Mouse (Mus musculus) embryonic facial prominence, embryonic 13.5 days (tissue): Measurements from ENCODE around the gene 4930415O20Rik. TPM values are rescaled to one million over a fixed set of nuclear protein-coding genes. Genes with fewer than 3 reads are reported as not detected.

Experiments used
- ATAC-seq: fragments of 200-750 bp; cut with Nextera tagmentation; 2 replicates; pipeline ENCODE4 v1.8.0; 2017; ENCODE audit warnings: low read depth; ENCODE audit not compliant: insufficient number of reproducible peaks, insufficient read depth, low FRiP score, low TSS enrichment
- H3K27ac ChIP-seq: fragments of 300-500 bp; sonication (generic); 2 replicates; pipeline ENCODE4 v1.5.1; 2015; ENCODE audit warnings: moderate library complexity, mild to moderate bottlenecking, inconsistent platforms
- H3K27me3 ChIP-seq: fragments of 300-500 bp; sonication (generic); 2 replicates; pipeline ENCODE4 v1.6.1; 2015; ENCODE audit warnings: mild to moderate bottlenecking, inconsistent platforms
- H3K36me3 ChIP-seq: fragments of 300-500 bp; sonication (generic); 2 replicates; pipeline ENCODE4 v1.6.1; 2015; ENCODE audit warnings: mild to moderate bottlenecking, inconsistent platforms
- H3K4me1 ChIP-seq: fragments of 300-500 bp; sonication (generic); 2 replicates; pipeline ENCODE4 v1.6.1; 2015; ENCODE audit warnings: inconsistent platforms
- H3K4me2 ChIP-seq: fragments of 300-500 bp; sonication (generic); 2 replicates; pipeline ENCODE4 v1.6.1; 2015; ENCODE audit warnings: moderate library complexity, mild to moderate bottlenecking, inconsistent platforms
- H3K4me3 ChIP-seq: fragments of 300-500 bp; sonication (generic); 2 replicates; pipeline ENCODE4 v1.5.1; 2015; ENCODE audit warnings: mild to moderate bottlenecking, inconsistent platforms
- H3K9ac ChIP-seq: fragments of 300-500 bp; sonication (generic); 2 replicates; pipeline ENCODE4 v1.6.1; 2015; ENCODE audit warnings: mild to moderate bottlenecking, inconsistent platforms
- H3K9me3 ChIP-seq: fragments of 300-500 bp; sonication (generic); 2 replicates; pipeline ENCODE4 v1.6.1; 2016; ENCODE audit warnings: inconsistent platforms
- WGBS: fragments of 180-500 bp; shearing (Covaris S2); methylation state at CpG from one replicate; pipeline ENCODE4 v1.1.7; 2015; ENCODE audit warnings: mixed read lengths; 5-methylcytosine and 5-hydroxymethylcytosine counted together
- polyA plus RNA-seq: library from polyadenylated mRNA; unstranded; fragments of >200 nt; fragmentation: Nextera tagmentation; extraction: Ambion mirVana; gene quantifications from 2 replicates; pipeline ENCODE4 v1.2.1, GENCODE M21; 2015

The 4930415O20Rik gene
- not detected in 2 replicates for polyA plus RNA-seq

- no peak for ATAC-seq
- no peak within 1 kb of the TSS for H3K27ac ChIP-seq
- 85% methylated on average over 10 of the region's 10 CpGs for WGBS
- no peaks in the 10 kb centered on the region for H3K36me3 ChIP-seq
- H3K27me3 ChIP-seq: no peaks in the 10 kb centered on the region
- H3K4me1 ChIP-seq: peaks cover 12% of the 10 kb centered on the region
- no peak within 1 kb of the TSS for H3K4me2 ChIP-seq
- no peak within 1 kb of the TSS for H3K9ac ChIP-seq
- H3K4me3 ChIP-seq: no peak within 1 kb of the TSS
- no peaks in the 10 kb centered on the region for H3K9me3 ChIP-seq
Measured at GRCm38 (mm10) chr15:98570873-98571538, at the start of gene 4930415O20Rik, which contains the start of gene Ccnt1. TSS of gene 4930415O20Rik (plus strand) at chr15:98571004. TSS of gene Ccnt1 (minus strand) at chr15:98570923.

DNA sequence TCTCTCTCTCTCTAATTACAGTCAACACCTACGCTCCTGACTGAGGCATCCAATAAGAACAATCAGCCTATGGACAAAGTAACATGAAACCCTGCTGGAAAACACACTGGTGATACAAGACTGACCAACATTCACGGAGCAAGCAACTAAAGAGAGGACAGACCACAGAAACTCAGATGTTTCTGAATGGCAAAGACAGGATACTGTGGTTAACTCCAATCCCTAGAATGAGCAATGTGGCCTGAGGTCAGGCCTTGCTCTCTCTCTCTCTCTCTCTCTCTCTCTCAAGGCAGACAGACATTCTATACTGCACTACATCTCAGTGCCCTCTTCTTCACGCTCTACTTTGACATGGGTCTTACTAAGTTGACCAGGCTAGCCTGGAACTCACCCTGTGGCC lies 49.6 kb upstream of the 4930415O20Rik start:
- Histone ChIP-seq H3K9me3 (no peaks in the 10 kb centered on the region), H3K36me3 (peaks cover 77% of the 10 kb centered on the region)
- no peak for ATAC-seq

DNA sequence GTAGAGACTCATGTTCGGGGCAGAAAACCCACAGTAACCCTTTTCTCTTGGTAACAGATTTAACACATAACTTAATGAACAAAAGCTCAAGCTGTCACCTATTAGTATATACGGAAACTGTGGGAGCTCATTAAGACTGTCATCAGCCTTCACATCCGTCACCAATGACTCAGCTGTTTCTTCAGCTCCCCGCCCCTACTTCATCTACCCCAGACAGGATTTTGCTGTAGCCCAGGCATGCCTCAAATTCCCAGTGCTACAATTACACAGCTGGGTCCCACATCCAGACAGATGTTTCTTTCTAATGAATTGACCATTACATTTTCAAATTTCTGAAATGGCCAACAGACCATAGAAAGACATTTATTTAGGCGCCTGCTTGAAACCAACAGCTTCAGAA lies 44.7 kb upstream of the 4930415O20Rik start:
- H3K36me3 ChIP-seq: peaks cover 95% of the 10 kb centered on the region
- WGBS: 75% methylated on average over 5 of the region's 5 CpGs

More for the DNA sequence above, 49.6 kb upstream of the 4930415O20Rik start:
- H3K9ac ChIP-seq: no peak overlapping the region
- H3K4me1 ChIP-seq: no peaks in the 10 kb centered on the region
- 89% methylated on average over 3 of the region's 3 CpGs for WGBS
- no peak overlapping the region for H3K27ac ChIP-seq
- H3K4me2 ChIP-seq: no peak overlapping the region
- H3K27me3 ChIP-seq: no peaks in the 10 kb centered on the region
- H3K4me3 ChIP-seq: no peak overlapping the region

DNA sequence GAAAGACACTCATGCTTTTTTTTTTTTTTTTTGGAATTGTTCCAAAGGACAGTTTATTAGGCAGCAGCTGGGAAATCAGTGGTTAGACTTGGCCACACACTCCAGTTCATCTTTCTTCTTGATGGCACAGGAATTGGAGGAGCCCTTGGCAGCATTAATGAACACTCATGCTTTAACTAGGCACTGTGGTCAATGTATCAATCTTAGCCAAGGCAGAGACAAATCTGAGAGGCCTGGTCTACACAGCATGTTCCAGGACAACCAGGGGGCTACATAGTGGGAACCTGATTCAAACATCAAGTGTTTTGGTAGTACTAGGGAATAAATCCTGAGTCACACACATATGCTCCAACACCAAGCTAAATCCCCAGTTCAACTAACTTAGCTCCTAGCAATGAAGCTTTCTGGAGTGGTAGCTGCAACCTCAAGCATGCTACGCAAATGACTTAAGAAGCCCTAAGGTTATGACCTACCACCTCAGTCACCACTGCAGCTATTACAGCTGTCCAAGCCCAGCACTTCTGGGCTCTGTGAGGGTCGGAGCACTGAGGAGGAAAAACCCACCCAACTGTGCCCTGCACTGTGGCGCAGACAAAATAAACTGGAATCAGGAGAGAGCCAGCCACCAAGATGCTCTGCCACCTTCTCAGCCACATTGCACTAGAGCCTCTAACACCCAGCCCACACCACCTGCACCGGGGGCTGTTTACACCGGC lies 43.6 kb upstream of the 4930415O20Rik start:
- no peak overlapping the region for H3K4me3 ChIP-seq
- peaks cover 1% of the 10 kb centered on the region for H3K4me1 ChIP-seq
- no peak overlapping the region for H3K9ac ChIP-seq
- ATAC-seq: no peak
- H3K27me3 ChIP-seq: no peaks in the 10 kb centered on the region
- no peak overlapping the region for H3K27ac ChIP-seq
- H3K4me2 ChIP-seq: no peak overlapping the region
- no peaks in the 10 kb centered on the region for H3K9me3 ChIP-seq
- 95% methylated on average over 5 of the region's 5 CpGs for WGBS
- peaks cover 93% of the 10 kb centered on the region for H3K36me3 ChIP-seq

More for the DNA sequence above, 44.7 kb upstream of the 4930415O20Rik start:
- Histone ChIP-seq H3K4me1 (no peaks in the 10 kb centered on the region), H3K27me3 (no peaks in the 10 kb centered on the region), H3K27ac (no peak overlapping the region), H3K9me3 (no peaks in the 10 kb centered on the region), H3K4me3 (no peak overlapping the region), H3K4me2 (no peak overlapping the region), H3K9ac (no peak overlapping the region)
- ATAC-seq: no peak

- Histone ChIP-seq H3K9me3 (no peaks in the 10 kb centered on the region), H3K27ac (no peak overlapping the region), H3K4me1 (peaks cover 9% of the 10 kb centered on the region), H3K36me3 (peaks cover 86% of the 10 kb centered on the region), H3K4me2 (no peak overlapping the region), H3K4me3 (no peak overlapping the region), H3K9ac (no peak overlapping the region), H3K27me3 (no peaks in the 10 kb centered on the region)
- no peak for ATAC-seq
- WGBS: 88% methylated on average over 5 of the region's 5 CpGs
Measured at GRCm38 (mm10) chr15:98528066-98528563, 42.7 kb upstream of the 4930415O20Rik start.

DNA sequence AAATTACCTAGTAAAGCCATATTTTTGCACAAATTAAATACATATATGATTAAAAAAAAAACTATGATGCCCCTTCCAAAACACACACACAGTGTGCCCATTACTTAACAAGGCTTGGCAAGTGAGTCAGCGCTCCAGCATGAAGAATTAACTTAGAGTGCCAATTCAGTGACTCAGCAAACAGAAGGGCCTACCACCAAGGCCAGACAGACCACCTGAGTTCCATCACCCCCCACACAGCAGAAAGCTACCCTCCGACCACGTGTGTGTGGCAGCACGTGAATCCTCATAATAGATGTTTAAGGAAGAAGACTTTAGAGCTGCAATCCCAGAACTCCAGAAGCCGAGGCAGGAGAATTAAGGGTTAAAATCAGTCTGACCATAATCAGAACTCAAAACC lies 38.5 kb upstream of the 4930415O20Rik start:
- ATAC-seq: no peak

GRCm38 (mm10) chr15:98533035-98533531 lies 37.7 kb upstream of the 4930415O20Rik start:
- no peaks in the 10 kb centered on the region for H3K9me3 ChIP-seq
- H3K27me3 ChIP-seq: no peaks in the 10 kb centered on the region
- under 1% methylated on average over 18 of the region's 18 CpGs for WGBS
- peaks cover 42% of the 10 kb centered on the region for H3K36me3 ChIP-seq
- ATAC-seq: no peak
- peak overlapping the region; percentile 77 for H3K9ac ChIP-seq
- H3K4me1 ChIP-seq: peaks cover 9% of the 10 kb centered on the region
- H3K4me3 ChIP-seq: peak overlapping the region; percentile 86
- 0 out of 2 replicates have a peak overlapping the region, but pooled peaks have one; percentile 22 for H3K27ac ChIP-seq
- peak overlapping the region; percentile 90 for H3K4me2 ChIP-seq

More for the DNA sequence above, 38.5 kb upstream of the 4930415O20Rik start:
- Histone ChIP-seq H3K36me3 (peaks cover 49% of the 10 kb centered on the region), H3K27ac (no peak overlapping the region), H3K4me1 (peaks cover 9% of the 10 kb centered on the region), H3K27me3 (no peaks in the 10 kb centered on the region), H3K4me3 (peak overlapping the region; percentile 86), H3K9ac (peak overlapping the region; percentile 77), H3K4me2 (peak overlapping the region; percentile 90), H3K9me3 (no peaks in the 10 kb centered on the region)
- 29% methylated on average over 5 of the region's 5 CpGs for WGBS

- H3K4me1 ChIP-seq: peaks cover 9% of the 10 kb centered on the region
- peak; percentile 100 for ATAC-seq
- under 1% methylated on average over 68 of the region's 70 CpGs for WGBS
- H3K4me2 ChIP-seq: peak within 1 kb of the TSS; percentile 90
- peak within 1 kb of the TSS; percentile 86 for H3K4me3 ChIP-seq
- H3K36me3 ChIP-seq: peaks cover 38% of the 10 kb centered on the region
- H3K27ac ChIP-seq: peak within 1 kb of the TSS; percentile 96
- no peaks in the 10 kb centered on the region for H3K9me3 ChIP-seq
- peak within 1 kb of the TSS; percentile 77 for H3K9ac ChIP-seq
- H3K27me3 ChIP-seq: no peaks in the 10 kb centered on the region
Measured at GRCm38 (mm10) chr15:98533881-98534627, 36.8 kb upstream of the 4930415O20Rik start, which contains the start of gene Kansl2. TSS of gene Kansl2 (minus strand) at chr15:98534264.

GRCm38 (mm10) chr15:98535921-98536320 lies 34.9 kb upstream of the 4930415O20Rik start:
- 90% methylated on average over 4 of the region's 4 CpGs for WGBS
- Histone ChIP-seq H3K27ac (no peak overlapping the region), H3K9me3 (no peaks in the 10 kb centered on the region), H3K4me1 (peaks cover 9% of the 10 kb centered on the region), H3K27me3 (no peaks in the 10 kb centered on the region), H3K4me2 (no peak overlapping the region), H3K4me3 (no peak overlapping the region), H3K9ac (no peak overlapping the region), H3K36me3 (peaks cover 32% of the 10 kb centered on the region)
- no peak for ATAC-seq

GRCm38 (mm10) chr15:98536828-98537510 lies 33.8 kb upstream of the 4930415O20Rik start:
- Histone ChIP-seq H3K9me3 (no peaks in the 10 kb centered on the region), H3K4me2 (no peak overlapping the region), H3K36me3 (peaks cover 28% of the 10 kb centered on the region), H3K4me3 (no peak overlapping the region), H3K27me3 (no peaks in the 10 kb centered on the region), H3K9ac (no peak overlapping the region), H3K27ac (no peak overlapping the region), H3K4me1 (peaks cover 9% of the 10 kb centered on the region)
- ATAC-seq: no peak
- WGBS: 76% methylated on average over 8 of the region's 8 CpGs
